Mouse (Mus musculus) layer of hippocampus, adult 9-11 months (tissue): ENCODE results near the gene Fbln7.

Experiments
- DNase-seq: peaks from one replicate; pipeline ENCODE4 v3.0.0; 2022

Fbln7 gene

GRCm38 (mm10) chr2:128875526-128875925, 12.7 kb downstream of the Fbln7 start:
- no peak for DNase-seq

- no peak for DNase-seq
These were observed 18.5 kb downstream of the Fbln7 start for GRCm38 (mm10) chr2:128881236-128881635.

- DNase-seq = no peak
These were observed 22.5 kb downstream of the Fbln7 start for GRCm38 (mm10) chr2:128885225-128885811.

- no peak for DNase-seq
These were observed 25.2 kb downstream of the Fbln7 start for GRCm38 (mm10) chr2:128887866-128888550.

GRCm38 (mm10) chr2:128890661-128891335, 28.0 kb downstream of the Fbln7 start:
- no peak for DNase-seq

- DNase-seq = no peak
These were observed 29.5 kb downstream of the Fbln7 start for GRCm38 (mm10) chr2:128892180-128892721.

- DNase-seq = no peak
These were observed 40.1 kb downstream of the Fbln7 start for GRCm38 (mm10) chr2:128902843-128903242.

- no peak for DNase-seq
These were observed 40.9 kb downstream of the Fbln7 start for GRCm38 (mm10) chr2:128903661-128904060.

GRCm38 (mm10) chr2:128914978-128915377, 52.2 kb downstream of the Fbln7 start:
- no peak for DNase-seq

- DNase-seq = no peak
These were observed 53.7 kb downstream of the Fbln7 start for GRCm38 (mm10) chr2:128916528-128916927.

- DNase-seq = no peak
These were observed 62.0 kb downstream of the Fbln7 start for GRCm38 (mm10) chr2:128924799-128925198.

- no peak for DNase-seq
These were observed 65.7 kb downstream of the Fbln7 start for GRCm38 (mm10) chr2:128928446-128928845.

GRCm38 (mm10) chr2:128930704-128931103, 67.9 kb downstream of the Fbln7 start:
- DNase-seq = no peak

- no peak for DNase-seq
These were observed 73.5 kb downstream of the Fbln7 start for GRCm38 (mm10) chr2:128936256-128936655.

GRCm38 (mm10) chr2:128943538-128944528, 81.1 kb downstream of the Fbln7 start, which contains the start of gene Zc3h8:
Gene Zc3h8, minus strand, starts transcription at chr2:128944077.
- DNase-seq = peak; percentile 96
